Mouse (Mus musculus): ENCODE results near the gene Serpinb9. TPM values are rescaled to one million over a fixed set of nuclear protein-coding genes. Genes with fewer than 3 reads are reported as not detected.
"Not testable (repeated sequence)": the region's sequence is repeated elsewhere in the genome, so short reads cannot be mapped to it uniquely, and the experiment has no call there.

Serpinb9 gene
- total RNA-seq (2021): 1 to 10 TPM; 4.3 to 5.6 TPM
- long read RNA-seq, experiment 1, transcript Serpinb9-201 (7 exons, 3,397 nt): major isoform, 10 of 11 reads
- long read RNA-seq, experiment 1, partial matches to known transcripts: 1 of 11 reads
- long read RNA-seq, experiment 1, other reads (novel, unspliced or antisense): 0 of 11 reads
- long read RNA-seq, experiment 2, transcript Serpinb9-201 (7 exons, 3,397 nt): major isoform, 5 of 6 reads
- long read RNA-seq, experiment 2, partial matches to known transcripts: 0 of 6 reads
- long read RNA-seq, experiment 2, other reads (novel, unspliced or antisense): 1 of 6 reads

DNA sequence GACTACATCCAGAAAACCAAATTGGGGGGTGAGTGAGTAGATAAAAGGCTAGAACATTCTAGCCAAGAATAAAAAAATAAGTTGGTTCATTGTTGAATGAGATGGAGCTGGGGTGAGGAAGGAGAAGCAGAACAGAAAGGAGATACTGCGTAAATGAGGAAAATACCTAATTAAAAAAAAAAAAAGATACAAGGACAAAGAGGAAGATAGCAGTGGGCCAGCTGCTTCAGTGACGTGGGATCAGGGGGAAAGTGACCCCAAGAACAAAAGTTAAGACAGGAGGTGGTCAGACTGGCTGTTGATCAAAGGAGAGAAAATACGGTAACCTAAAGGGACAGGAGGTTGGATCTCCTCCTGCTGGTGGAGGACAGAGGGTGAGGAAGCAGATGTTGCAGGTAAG is at the start of gene Serpinb9:
Gene Serpinb9 (plus strand): TSS at position 301 of the 400 bp plus-strand sequence.
- no peak for TF ChIP-seq CTCF (IDR thresholded peaks at IDR 0.05)
- H3K4me3 ChIP-seq: peak within 1 kb of the TSS; percentile 44
- DNase-seq (ENCODE audit: extremely low spot score in 1 of 2, low spot score in 2 of 2): no peak
- H3K27ac ChIP-seq: peak within 1 kb of the TSS; percentile 76
- intact Hi-C loops (cut with DNase I): no loop called here

DNA sequence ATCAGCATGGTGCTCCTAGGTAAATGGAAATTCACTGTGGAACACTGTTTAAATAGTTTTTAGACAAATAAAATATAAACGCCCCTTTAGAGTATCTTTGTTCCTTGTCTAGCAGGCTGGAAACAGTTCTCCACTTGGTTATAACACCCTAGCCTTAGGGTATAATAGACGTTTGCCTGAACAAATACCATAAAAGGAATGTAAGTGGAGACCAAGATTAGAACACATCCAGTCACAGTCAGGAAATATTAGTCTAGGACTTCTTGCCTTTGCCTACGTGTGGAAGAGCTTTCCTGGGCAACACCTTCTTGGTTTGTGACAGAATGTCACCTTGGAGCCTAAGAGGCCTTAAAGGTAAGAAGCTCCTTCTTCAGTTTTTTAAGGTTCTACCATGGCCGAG is 46.5 kb upstream of the Serpinb9 start:
- no peak overlapping the region for H3K4me3 ChIP-seq
- intact Hi-C loops (cut with DNase I): no loop called here
- no peak for TF ChIP-seq CTCF (IDR thresholded peaks at IDR 0.05)
- no peak overlapping the region for H3K27ac ChIP-seq
- DNase-seq (ENCODE audit: extremely low spot score in 1 of 2, low spot score in 2 of 2): no peak

DNA sequence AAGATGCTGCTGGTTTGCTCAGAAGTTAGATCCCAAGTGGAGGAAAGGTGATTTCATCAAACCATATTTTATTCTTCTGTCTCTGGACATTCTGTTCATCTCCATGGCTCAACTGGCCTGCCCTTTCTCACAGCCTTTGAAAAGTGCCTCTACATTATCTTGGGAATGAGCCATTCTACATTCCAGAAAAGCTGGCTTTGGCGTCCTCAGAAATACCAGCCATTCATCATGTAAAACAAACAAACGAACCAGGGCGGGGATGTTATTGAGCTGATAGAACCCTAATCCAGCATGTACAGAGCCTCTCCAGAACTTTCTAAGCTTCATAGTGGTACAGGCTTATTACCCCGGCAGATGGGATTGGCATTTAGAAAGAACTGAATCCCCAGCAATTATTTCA is 45.1 kb upstream of the Serpinb9 start:
- Histone ChIP-seq H3K27ac (no peak overlapping the region), H3K4me3 (no peak overlapping the region)
- no peak for DNase-seq (ENCODE audit: extremely low spot score in 1 of 2, low spot score in 2 of 2)
- intact Hi-C loops (cut with DNase I): no loop called here
- no peak for TF ChIP-seq CTCF (IDR thresholded peaks at IDR 0.05)

DNA sequence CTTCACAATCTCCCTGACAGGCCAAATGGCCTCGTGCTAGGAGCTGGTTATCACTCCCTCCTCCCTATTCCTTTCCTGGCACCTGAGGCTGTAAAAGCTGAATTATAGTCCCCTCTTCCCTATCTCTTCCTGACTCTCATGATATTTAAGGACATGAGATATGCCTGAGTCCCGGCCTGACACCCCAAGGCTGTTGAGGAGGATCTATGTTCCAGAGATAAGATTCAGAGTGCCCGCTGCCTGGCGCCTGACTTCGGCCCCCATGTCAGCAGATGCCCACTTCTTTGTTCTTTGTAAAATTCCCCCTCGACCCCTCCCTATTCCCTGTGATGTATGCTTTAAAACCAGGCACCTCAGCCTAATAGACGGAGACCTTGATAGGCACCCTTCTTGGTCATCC is 44.5 kb upstream of the Serpinb9 start:
- DNase-seq (ENCODE audit: extremely low spot score in 1 of 2, low spot score in 2 of 2); H3K27ac ChIP-seq; H3K4me3 ChIP-seq; intact Hi-C loops (cut with DNase I): not testable (repeated sequence)

DNA sequence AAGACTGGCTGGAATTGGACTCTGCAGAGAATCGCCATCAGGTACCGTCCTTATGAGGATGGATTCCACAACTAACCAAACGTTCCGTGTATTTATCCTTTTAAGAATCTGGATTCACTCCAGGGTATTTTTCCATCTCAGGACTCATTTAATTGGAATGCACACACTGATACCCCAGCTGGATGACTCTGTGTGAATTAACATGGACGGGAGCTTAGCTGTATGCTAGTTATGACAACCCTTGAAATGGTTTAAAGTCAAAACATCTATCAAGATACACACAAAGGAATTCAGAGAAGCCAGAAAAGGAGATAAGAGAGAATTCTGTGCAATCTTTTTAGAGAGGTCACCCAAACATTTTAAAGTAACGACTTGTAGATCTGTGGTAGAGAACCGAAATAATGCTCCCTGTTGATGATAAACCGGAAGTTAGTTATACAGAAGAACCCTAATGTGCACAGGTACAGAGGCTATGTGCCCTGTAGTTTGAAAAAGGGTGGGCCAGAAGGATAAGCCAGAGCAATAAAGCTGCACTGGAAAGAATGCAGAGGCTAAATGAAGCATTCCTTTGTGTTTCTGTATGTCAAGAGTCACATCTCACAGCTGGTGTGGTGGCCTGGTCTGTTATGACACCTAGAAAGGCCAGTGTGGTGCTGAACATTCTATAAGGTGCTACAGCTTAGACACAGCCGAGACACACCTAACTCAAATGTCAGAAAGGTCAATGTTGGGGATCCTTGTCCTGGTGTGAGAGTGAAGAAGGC is 38.9 kb upstream of the Serpinb9 start:
- no peak for DNase-seq (ENCODE audit: extremely low spot score in 1 of 2, low spot score in 2 of 2)
- H3K27ac ChIP-seq: no peak overlapping the region
- intact Hi-C loops (cut with DNase I): loop anchor here (2.0 kb wide), 1 partner anchor 61 kb away; no protein-coding TSS in a partner anchor
- no peak for TF ChIP-seq CTCF (IDR thresholded peaks at IDR 0.05)
- no peak overlapping the region for H3K4me3 ChIP-seq

DNA sequence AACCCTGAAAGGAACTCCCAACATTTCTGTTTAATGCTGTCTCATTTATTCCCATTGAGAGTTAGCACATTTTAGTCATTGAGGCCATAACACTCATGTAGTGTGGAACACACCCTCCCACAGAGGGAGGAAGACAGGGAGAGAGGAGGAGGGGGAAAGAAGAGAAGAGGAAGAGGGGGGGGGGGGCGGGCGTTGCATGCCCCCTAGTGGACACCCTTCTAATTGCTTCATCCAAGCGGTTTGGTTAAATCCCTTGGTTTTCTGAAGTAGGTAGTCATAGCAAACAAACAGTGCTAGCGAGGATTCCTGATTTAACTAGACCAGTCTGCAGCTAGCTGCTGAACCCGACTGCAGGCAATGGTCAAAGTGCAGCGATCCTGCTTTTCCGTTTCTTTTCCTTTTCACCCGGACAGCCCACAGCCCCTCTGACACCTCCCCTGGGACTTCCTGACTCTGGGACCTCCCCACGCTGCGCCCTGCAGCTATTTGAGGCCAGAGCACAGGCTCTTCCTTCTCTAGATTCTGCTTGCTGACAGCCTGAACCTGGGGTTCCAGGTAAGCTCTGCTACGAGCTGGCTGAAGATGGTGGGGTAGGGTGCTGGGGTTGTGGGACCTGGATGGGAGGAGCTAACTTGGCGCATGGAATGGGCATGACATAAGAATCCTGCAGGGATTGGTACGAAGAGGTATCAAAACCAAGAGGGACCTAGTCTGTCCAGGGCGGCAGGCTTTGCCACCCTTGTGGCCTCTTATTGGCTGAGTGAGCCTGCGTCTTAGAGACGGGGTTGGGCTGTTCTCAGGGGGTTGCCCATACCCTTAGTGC is 37.9 kb upstream of the Serpinb9 start, which contains the start of gene Serpinb6b:
Gene Serpinb6b (plus strand): TSS at position 221 of the 823 bp plus-strand sequence.
- TF ChIP-seq CTCF (IDR thresholded peaks at IDR 0.05): peak; percentile 74
- intact Hi-C loops (cut with DNase I): loop anchor here (2.0 kb wide), 1 partner anchor 62 kb away; no protein-coding TSS in a partner anchor
- no peak for DNase-seq (ENCODE audit: extremely low spot score in 1 of 2, low spot score in 2 of 2)
- Histone ChIP-seq H3K4me3 (peak within 1 kb of the TSS; percentile 40), H3K27ac (no peak within 1 kb of the TSS; the same call in 1 of the 2 replicates)

DNA sequence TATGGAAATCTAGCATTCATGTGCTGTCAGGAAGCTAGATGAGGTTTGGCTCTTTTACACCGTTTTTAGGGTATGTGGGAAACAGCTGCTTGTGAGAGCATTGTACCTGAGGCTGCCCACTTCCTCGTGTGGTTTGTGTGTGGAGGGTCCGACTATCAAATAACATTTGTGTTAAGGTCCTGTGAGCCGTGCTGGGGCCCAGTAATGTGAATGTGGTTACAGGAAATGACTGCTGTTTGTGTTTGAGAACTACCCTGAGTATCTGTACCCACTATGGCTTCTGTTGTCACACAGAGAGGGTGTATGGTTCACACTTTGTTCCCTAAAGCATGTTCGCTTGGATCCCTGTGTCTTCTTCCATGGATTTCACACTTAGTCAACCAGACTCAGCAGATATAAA is 36.9 kb upstream of the Serpinb9 start:
- H3K27ac ChIP-seq: no peak overlapping the region
- DNase-seq (ENCODE audit: extremely low spot score in 1 of 2, low spot score in 2 of 2): no peak
- peak overlapping the region; percentile 40 for H3K4me3 ChIP-seq
- TF ChIP-seq CTCF (IDR thresholded peaks at IDR 0.05): no peak
- intact Hi-C loops (cut with DNase I): no loop called here

DNA sequence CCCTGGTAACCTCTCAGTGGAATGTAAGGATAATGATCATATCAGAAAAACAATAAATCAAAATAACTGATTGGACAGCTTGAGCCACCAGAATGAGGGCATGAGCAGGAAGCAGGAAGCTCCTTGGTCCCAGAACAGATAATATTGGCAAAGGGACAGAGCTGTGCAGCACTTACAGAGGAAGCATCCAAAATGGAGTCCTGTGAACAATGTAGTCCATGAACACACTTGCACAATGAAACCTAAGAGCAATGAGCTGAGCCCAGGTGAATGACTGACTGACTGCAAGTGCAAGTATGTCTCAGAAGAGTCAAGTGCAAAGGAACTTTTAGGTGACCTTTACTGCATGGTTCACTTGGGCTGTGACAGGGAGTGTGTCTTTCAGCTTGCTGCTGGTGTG is 35.8 kb upstream of the Serpinb9 start:
- no peak for DNase-seq (ENCODE audit: extremely low spot score in 1 of 2, low spot score in 2 of 2)
- Histone ChIP-seq H3K4me3 (no peak overlapping the region), H3K27ac (no peak overlapping the region)
- intact Hi-C loops (cut with DNase I): no loop called here
- no peak for TF ChIP-seq CTCF (IDR thresholded peaks at IDR 0.05)

DNA sequence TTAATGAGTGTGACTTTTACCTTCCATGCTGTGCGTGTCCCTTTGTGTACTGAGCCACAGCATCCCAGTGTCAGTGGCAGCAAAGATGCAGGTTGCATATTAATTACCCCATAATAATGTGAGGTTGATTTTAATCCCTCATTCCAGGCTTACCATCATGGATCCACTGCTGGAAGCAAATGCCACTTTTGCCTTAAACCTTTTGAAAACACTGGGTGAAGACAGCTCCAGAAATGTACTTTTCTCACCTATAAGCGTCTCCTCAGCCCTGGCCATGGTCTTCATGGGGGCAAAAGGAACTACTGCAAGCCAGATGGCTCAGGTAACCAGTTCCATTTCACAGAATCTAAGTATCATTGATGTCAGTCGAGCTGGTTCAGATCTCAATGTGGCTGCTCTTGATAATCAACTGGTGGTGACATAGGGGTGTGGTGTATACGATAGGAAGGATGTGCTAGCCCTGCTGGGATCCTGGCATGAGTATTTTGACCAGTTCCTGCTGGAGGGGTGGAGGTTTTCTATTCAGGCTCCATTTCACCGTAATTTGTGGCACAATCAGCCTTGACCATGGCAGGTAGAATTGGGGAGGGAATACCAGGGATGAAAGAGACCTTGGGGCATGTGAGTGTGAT is 34.6 kb upstream of the Serpinb9 start:
- no peak overlapping the region for H3K27ac ChIP-seq
- no peak for TF ChIP-seq CTCF (IDR thresholded peaks at IDR 0.05)
- no peak overlapping the region for H3K4me3 ChIP-seq
- intact Hi-C loops (cut with DNase I): no loop called here
- DNase-seq (ENCODE audit: extremely low spot score in 1 of 2, low spot score in 2 of 2): no peak

DNA sequence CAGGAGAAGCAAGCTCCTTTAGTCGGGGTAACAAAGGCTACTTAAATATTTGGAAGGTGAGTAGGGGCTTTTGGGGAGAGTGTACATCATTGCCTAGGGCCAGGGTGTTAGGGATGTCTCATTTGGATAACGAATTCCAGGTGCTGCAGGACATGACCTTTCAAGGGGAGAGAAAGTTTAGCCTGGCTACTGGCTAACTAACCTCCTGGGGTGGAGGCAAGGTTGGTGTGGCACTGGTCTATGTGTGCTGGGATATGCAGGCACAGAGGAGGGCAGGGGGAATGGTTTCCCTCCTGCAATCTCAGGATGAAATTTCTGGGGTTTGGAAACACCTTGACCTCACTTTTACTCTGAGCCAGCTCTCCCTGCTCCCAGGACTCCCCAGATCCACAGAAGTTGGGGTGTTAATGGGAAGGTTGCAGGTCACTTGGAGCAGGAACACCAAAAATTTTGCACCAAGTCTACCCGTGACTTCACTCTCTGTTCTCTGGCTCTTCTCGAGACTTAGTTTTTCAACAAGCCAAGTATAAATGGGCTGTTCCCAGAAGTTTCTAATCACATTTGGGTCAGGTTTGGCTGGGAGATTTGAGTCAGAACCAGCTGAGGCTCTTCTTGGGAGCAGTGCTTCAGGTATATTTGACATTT is 33.9 kb upstream of the Serpinb9 start:
- TF ChIP-seq CTCF (IDR thresholded peaks at IDR 0.05): no peak
- intact Hi-C loops (cut with DNase I): no loop called here
- Histone ChIP-seq H3K4me3 (no peak overlapping the region), H3K27ac (no peak overlapping the region)
- no peak for DNase-seq (ENCODE audit: extremely low spot score in 1 of 2, low spot score in 2 of 2)

DNA sequence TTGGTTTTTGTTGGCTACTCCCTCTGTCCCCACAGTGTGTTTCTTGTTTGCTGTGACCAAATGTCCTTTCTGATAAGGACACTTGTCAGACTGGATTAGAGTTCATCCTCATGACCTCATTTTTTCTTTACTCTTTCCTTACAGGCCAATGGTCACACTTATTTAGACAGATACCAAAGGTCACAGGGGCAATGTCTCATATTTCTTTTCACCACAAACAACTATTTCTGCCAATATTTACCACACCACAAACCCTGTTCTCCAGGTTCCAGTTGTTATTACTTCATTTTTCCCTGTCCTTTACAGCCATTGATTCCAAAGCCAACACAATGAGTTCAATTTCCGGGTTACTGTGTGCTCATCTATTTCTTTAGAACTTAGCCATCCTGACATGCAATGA is 33.4 kb upstream of the Serpinb9 start:
- Histone ChIP-seq H3K4me3 (no peak overlapping the region), H3K27ac (no peak overlapping the region)
- DNase-seq (ENCODE audit: extremely low spot score in 1 of 2, low spot score in 2 of 2): no peak
- intact Hi-C loops (cut with DNase I): no loop called here
- no peak for TF ChIP-seq CTCF (IDR thresholded peaks at IDR 0.05)

All from left cerebral cortex, adult 2 months (tissue).